Mouse (Mus musculus): ENCODE measurements around the gene Otulin.

- TF ChIP-seq CTCF (IDR thresholded peaks at IDR 0.05; ENCODE audit: low read depth, low read length): no peak
- TF ChIP-seq POLR2A (IDR thresholded peaks at IDR 0.05; ENCODE audit: extremely low read depth, insufficient read depth, low read length): no peak
Observed at GRCm38 (mm10) chr15:27676211-27676610, 45.7 kb upstream of the Otulin start.

Measured in liver, adult 2 months (tissue).